Mouse (Mus musculus) left cerebral cortex, postnatal 14 days (tissue): ENCODE measurements around the gene Cpox. TPM values are rescaled to one million over a fixed set of nuclear protein-coding genes. Genes with fewer than 3 reads are reported as not detected.
"Not testable (repeated sequence)": the region's sequence is repeated elsewhere in the genome, so short reads cannot be mapped to it uniquely, and the experiment has no call there.

Experiments used
- DNase-seq, 2 experiments: peaks; one replicate each; pipeline ENCODE4 v3.0.0; 2021 to 2022; ENCODE audit warnings: low spot score in 2 of 2, mixed read lengths in 1 of 2
- intact Hi-C: fragments of 180-260 bp; cut with DNase I; formaldehyde crosslinking; loops from one replicate; pipeline ENCODE4 v1.15.1; 2025
- total RNA-seq, 2 experiments: library from RNA; stranded (reverse); gene quantifications; 2 replicates each; pipeline ENCODE4 v1.2.3; 2021

The Cpox gene
- total RNA-seq, 2 experiments from 2014 or later, result 33.7 to 35.5 TPM

DNA sequence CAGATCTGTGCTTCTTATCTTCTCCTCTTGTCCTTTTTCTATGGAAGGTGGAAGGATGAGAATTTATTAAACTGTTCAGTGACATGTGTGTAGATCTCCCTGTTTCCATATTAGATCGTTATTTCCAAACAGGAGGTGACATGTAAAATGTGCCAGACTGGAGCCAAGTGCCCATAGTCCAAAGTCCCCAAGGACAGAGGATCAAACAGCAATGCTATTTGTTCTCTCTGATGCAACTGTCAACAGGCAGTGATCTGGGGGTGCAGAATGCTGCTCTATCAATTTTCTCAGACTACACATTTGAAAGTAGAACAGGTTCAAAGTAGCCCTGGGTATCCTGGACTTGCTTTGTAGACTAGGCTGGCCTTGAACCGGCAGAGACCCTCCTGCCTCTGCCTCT is 6.3 kb upstream of the Cpox start:
- no peak for DNase-seq
- intact Hi-C loops, result loop anchor here (5.0 to 10.0 kb wide), 4 partner anchors 37 to 1052 kb away; no protein-coding TSS in a partner anchor

GRCm38 (mm10) chr16:58665137-58665536 is 5.0 kb upstream of the Cpox start:
- not testable (repeated sequence) for DNase-seq
- intact Hi-C loops, result loop anchor here (10.0 kb wide), 2 partner anchors 210 to 370 kb away; no protein-coding TSS in a partner anchor

DNA sequence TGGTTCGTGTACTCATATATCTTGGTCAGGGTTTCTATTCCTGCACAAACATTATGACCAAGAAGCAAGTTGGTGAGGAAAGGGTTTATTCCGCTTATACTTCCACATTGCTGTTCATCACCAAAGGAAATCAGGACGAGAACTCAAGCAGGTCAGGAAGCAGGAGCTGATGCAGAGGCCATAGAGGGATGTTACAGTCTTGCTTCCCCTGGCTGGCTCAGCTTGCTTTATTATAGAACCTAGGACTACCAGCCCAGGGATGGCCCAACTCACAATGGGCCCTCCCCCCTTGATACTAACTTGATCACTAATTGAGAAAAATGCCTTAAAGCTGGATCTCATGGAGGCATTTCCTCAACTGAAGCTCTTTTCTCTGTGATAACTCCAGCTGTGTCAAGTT is 3.4 kb upstream of the Cpox start:
- intact Hi-C loops, result loop anchor here (10.0 kb wide), 2 partner anchors 212 to 372 kb away; no protein-coding TSS in a partner anchor

DNA sequence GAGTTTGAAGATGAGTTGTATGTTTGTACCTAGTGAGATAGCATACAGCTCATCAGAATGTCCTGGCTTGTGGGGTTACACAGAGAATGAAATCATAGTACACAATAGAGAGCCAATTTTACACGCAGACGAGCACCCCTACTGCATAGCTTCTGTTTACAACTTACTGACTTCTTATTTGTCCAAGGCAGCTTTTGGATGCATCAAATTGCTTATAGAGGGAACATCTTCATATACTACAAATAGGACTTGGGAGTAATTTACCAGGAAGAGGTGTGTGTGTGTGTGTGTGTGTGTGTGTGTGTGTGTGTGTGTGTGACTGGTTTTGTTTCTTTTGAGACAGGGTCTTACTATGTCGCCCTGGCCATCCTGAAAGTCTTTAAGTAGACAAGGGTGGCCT is 1.5 kb upstream of the Cpox start:
- intact Hi-C loops, result loop anchor here (10.0 kb wide), 2 partner anchors 214 to 374 kb away; no protein-coding TSS in a partner anchor

More for the DNA sequence above, 3.4 kb upstream of the Cpox start:
- not testable (repeated sequence) for DNase-seq

GRCm38 (mm10) chr16:58669264-58669663 is 828 bp upstream of the Cpox start:
- no peak for DNase-seq
- intact Hi-C loops, result loop anchor here (10.0 kb wide), 2 partner anchors 214 to 374 kb away; no protein-coding TSS in a partner anchor

More for the DNA sequence above, 1.5 kb upstream of the Cpox start:
- DNase-seq, result no peak

- no peak for DNase-seq
- intact Hi-C loops, result loop anchor here (2.0 kb wide), 1 partner anchor 58 kb away; no protein-coding TSS in a partner anchor
Observed at GRCm38 (mm10) chr16:58670643-58671042, 551 bp downstream of the Cpox start.

GRCm38 (mm10) chr16:58671212-58671985 is 1.3 kb downstream of the Cpox start:
- DNase-seq, result no peak
- intact Hi-C loops, result loop anchor here (2.0 kb wide), 1 partner anchor 57 kb away; no protein-coding TSS in a partner anchor

DNA sequence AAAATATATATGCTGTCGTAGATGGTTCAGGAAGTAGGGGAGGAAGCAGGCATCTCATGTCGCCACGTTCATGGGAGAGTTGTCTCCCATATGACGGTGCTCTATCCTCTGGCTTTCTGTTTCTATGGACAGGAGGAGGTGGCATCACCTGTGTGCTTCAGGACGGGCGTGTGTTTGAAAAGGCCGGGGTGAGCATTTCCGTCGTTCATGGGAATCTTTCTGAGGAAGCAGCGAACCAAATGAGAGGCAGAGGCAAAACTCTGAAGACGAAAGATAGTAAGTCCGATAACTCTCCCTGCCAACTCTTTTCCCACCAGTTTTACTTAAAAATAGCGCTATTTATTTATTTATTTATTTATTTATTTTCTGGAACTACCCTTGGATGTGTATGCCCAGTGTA is 2.3 kb downstream of the Cpox start:
- intact Hi-C loops, result no loop called here
- no peak for DNase-seq

GRCm38 (mm10) chr16:58673811-58674410 is 3.8 kb downstream of the Cpox start:
- intact Hi-C loops, result no loop called here
- no peak for DNase-seq

- DNase-seq, result no peak
- intact Hi-C loops, result loop anchor here (5.0 kb wide), 1 partner anchor 727 kb away; no protein-coding TSS in a partner anchor
Observed at GRCm38 (mm10) chr16:58675256-58675655, 5.2 kb downstream of the Cpox start.

- no peak for DNase-seq
- intact Hi-C loops, result loop anchor here (5.0 kb wide), 1 partner anchor 726 kb away; no protein-coding TSS in a partner anchor
Observed at GRCm38 (mm10) chr16:58676156-58676555, 6.1 kb downstream of the Cpox start.

DNA sequence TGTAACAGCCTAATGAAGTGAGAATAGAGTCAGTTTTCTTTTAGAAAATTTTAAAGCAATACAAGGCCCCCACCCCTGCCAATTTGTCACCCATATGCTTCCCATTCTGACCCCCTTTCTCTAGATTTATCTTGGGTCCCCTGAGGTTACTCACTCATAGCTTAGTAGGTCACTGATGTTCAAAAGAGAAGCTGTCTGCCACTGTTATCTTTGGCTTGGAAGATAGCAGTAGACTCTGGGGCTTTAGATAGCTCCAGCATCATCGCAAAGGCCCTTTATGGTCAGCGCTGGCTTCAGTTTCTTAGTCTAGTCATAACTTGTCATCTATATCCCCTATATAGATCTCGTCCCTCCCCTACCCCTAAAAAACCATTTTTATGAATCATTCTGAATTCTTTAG is 6.5 kb downstream of the Cpox start:
- intact Hi-C loops, result loop anchor here (5.0 kb wide), 1 partner anchor 726 kb away; no protein-coding TSS in a partner anchor
- DNase-seq, result no peak

GRCm38 (mm10) chr16:58677491-58677890 is 7.4 kb downstream of the Cpox start:
- no peak for DNase-seq
- intact Hi-C loops, result loop anchor here (5.0 kb wide), 1 partner anchor 725 kb away; no protein-coding TSS in a partner anchor

DNA sequence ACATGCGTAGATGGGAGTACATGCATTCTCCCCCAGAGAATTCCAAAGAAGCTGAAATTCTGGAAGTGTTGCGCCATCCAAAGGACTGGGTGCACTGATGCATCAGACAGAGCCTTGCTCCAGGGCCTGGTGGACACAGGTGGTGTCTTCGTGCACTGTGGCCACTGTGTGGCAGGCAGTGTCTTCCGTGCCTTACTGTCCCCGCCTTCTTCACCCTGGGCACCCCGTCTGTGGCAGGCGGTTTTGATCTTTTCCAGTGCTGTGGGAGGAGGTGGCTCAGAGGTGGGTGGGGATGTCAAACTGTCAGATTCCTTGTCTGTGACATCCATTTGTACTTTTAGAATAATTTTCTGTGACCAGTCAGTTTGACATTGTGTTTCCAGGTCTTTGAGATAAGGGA is 8.6 kb downstream of the Cpox start:
- intact Hi-C loops, result loop anchor here (5.0 kb wide), 1 partner anchor 724 kb away; no protein-coding TSS in a partner anchor
- no peak for DNase-seq

- intact Hi-C loops, result no loop called here
- DNase-seq, result no peak
Observed at GRCm38 (mm10) chr16:58682046-58682445, 12.0 kb downstream of the Cpox start.

GRCm38 (mm10) chr16:58682870-58683269 is 12.8 kb downstream of the Cpox start:
- intact Hi-C loops, result no loop called here

GRCm38 (mm10) chr16:58683911-58684310 is 13.8 kb downstream of the Cpox start:
- no peak for DNase-seq
- intact Hi-C loops, result no loop called here

More at GRCm38 (mm10) chr16:58682870-58683269, 12.8 kb downstream of the Cpox start:
- DNase-seq, result no peak

DNA sequence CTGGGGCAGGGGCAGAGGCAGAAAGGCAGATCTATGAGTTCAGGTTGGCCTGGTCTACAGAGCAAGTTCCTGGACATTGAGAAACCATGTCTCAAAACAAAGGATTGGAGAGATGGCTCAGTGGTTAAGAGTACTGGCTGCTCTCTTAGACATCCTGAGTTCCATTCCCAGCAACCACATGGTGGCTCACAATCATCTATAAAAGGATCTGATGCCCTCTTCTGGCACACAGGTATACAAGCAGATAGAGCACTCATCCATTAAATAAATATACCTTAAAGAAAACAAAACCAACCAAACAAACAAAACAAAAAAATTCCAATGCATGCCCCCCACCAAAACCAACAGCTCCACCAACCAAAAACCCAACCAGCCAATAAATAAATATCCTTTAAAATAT is 14.4 kb downstream of the Cpox start:
- no peak for DNase-seq
- intact Hi-C loops, result no loop called here

- intact Hi-C loops, result no loop called here
- DNase-seq, result peak in 1 of 2 experiments; percentile 25
Observed at GRCm38 (mm10) chr16:58685548-58686537, 15.8 kb downstream of the Cpox start.
